Mouse (Mus musculus): ENCODE measurements around the gene Stpg1.

DNA sequence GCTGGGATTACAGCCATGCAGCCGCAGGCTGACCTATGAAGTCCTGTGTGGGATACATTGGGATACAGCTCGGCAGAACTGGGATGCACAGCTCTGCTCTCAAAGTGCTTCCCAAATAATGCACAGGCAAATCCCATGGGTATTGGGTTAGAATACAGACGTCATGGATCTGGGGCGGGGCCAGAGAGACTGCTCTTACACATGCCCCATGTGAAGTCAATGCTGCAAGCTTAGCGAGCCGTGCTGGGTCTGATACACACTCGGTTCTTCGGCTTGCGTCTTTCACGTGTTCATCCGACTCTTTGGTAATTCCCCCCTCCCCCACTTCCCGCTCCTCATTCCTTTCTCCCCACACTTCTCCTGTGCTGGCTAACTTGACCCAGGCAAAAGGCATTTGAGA, 44.5 kb downstream of the Stpg1 start:
- TF ChIP-seq CTCF (conservative IDR thresholded peaks at IDR 0.05; ENCODE audit: low read length) (no peak), POU5F1 (IDR thresholded peaks at IDR 0.05; ENCODE audit: borderline replicate concordance, low read length) (no peak), NANOG (IDR thresholded peaks at IDR 0.05; ENCODE audit: borderline replicate concordance, low read length) (no peak)
